Mouse (Mus musculus): ENCODE data around the gene Pde11a. TPM values are rescaled to one million over a fixed set of nuclear protein-coding genes. Genes with fewer than 3 reads are reported as not detected.

Gene Pde11a
- total and polyA plus RNA-seq, 2 experiments from 2014 or later, result 0.58 to 1.0 TPM

- ATAC-seq, result no peak
- DNase-seq (ENCODE audit: low spot score), result no peak
- no peaks in the 10 kb centered on the region for H3K9me3 ChIP-seq (ENCODE audit: low read length)
Measured at GRCm38 (mm10) chr2:76323185-76323875, 15.2 kb downstream of the Pde11a start.

GRCm38 (mm10) chr2:76320336-76320735 lies 18.2 kb downstream of the Pde11a start:
- Histone ChIP-seq H3K27ac (no peak overlapping the region), H3K4me2 (ENCODE audit: low read depth, low read length) (no peak overlapping the region), H3K27me3 (ENCODE audit: insufficient read depth, low read length) (no peaks in the 10 kb centered on the region), H3K4me1 (ENCODE audit: insufficient read depth, low read length) (no peaks in the 10 kb centered on the region), H3K9ac (replicated peaks; ENCODE audit: low read length) (no peak overlapping the region), H3K36me3 (ENCODE audit: insufficient read depth, low read length) (no peaks in the 10 kb centered on the region), H3K4me3 (ENCODE audit: low read length) (no peak overlapping the region), H3K9me3 (ENCODE audit: low read length) (no peaks in the 10 kb centered on the region)
- DNase-seq (ENCODE audit: low spot score) (no peak), ATAC-seq (no peak)
- WGBS, result 90% methylated on average over 6 of the region's 6 CpGs
- no peak for TF ChIP-seq CTCF (IDR thresholded peaks at IDR 0.05; ENCODE audit: low read depth)

More at GRCm38 (mm10) chr2:76323185-76323875, 15.2 kb downstream of the Pde11a start:
- 88% methylated on average over 21 of the region's 21 CpGs for WGBS
- Histone ChIP-seq H3K36me3 (ENCODE audit: insufficient read depth, low read length) (no peaks in the 10 kb centered on the region), H3K27me3 (ENCODE audit: insufficient read depth, low read length) (no peaks in the 10 kb centered on the region), H3K27ac (no peak overlapping the region), H3K4me3 (ENCODE audit: low read length) (no peak overlapping the region), H3K4me2 (ENCODE audit: low read depth, low read length) (no peak overlapping the region), H3K9ac (replicated peaks; ENCODE audit: low read length) (no peak overlapping the region), H3K4me1 (ENCODE audit: insufficient read depth, low read length) (no peaks in the 10 kb centered on the region)
- no peak for TF ChIP-seq CTCF (IDR thresholded peaks at IDR 0.05; ENCODE audit: low read depth)

- H3K4me1 ChIP-seq (ENCODE audit: insufficient read depth, low read length), result no peaks in the 10 kb centered on the region
- ATAC-seq (no peak), DNase-seq (ENCODE audit: low spot score) (no peak)
- no peak overlapping the region for H3K27ac ChIP-seq
- no peak overlapping the region for H3K9ac ChIP-seq (replicated peaks; ENCODE audit: low read length)
- no peaks in the 10 kb centered on the region for H3K9me3 ChIP-seq (ENCODE audit: low read length)
- H3K27me3 ChIP-seq (ENCODE audit: insufficient read depth, low read length), result no peaks in the 10 kb centered on the region
- WGBS, result 87% methylated on average over 6 of the region's 6 CpGs
- H3K4me2 ChIP-seq (ENCODE audit: low read depth, low read length), result no peak overlapping the region
- no peak overlapping the region for H3K4me3 ChIP-seq (ENCODE audit: low read length)
- TF ChIP-seq CTCF (IDR thresholded peaks at IDR 0.05; ENCODE audit: low read depth), result no peak
- H3K36me3 ChIP-seq (ENCODE audit: insufficient read depth, low read length), result no peaks in the 10 kb centered on the region
Measured at GRCm38 (mm10) chr2:76319231-76319630, 19.3 kb downstream of the Pde11a start.

GRCm38 (mm10) chr2:76287671-76288070 lies 50.9 kb downstream of the Pde11a start:
- no peak for ATAC-seq
- no peaks in the 10 kb centered on the region for H3K27me3 ChIP-seq (ENCODE audit: insufficient read depth, low read length)
- 87% methylated on average over 3 of the region's 3 CpGs for WGBS

GRCm38 (mm10) chr2:76286288-76286740 lies 52.3 kb downstream of the Pde11a start:
- no peaks in the 10 kb centered on the region for H3K4me1 ChIP-seq (ENCODE audit: insufficient read depth, low read length)
- no peaks in the 10 kb centered on the region for H3K9me3 ChIP-seq (ENCODE audit: low read length)
- ATAC-seq (no peak), DNase-seq (ENCODE audit: low spot score) (no peak)
- no peak overlapping the region for H3K27ac ChIP-seq
- H3K36me3 ChIP-seq (ENCODE audit: insufficient read depth, low read length), result no peaks in the 10 kb centered on the region
- no peak overlapping the region for H3K4me2 ChIP-seq (ENCODE audit: low read depth, low read length)
- TF ChIP-seq CTCF (IDR thresholded peaks at IDR 0.05; ENCODE audit: low read depth), result no peak
- H3K4me3 ChIP-seq (ENCODE audit: low read length), result no peak overlapping the region
- WGBS, result 59% methylated on average over 4 of the region's 4 CpGs
- H3K9ac ChIP-seq (replicated peaks; ENCODE audit: low read length), result no peak overlapping the region
- no peaks in the 10 kb centered on the region for H3K27me3 ChIP-seq (ENCODE audit: insufficient read depth, low read length)

More at GRCm38 (mm10) chr2:76287671-76288070, 50.9 kb downstream of the Pde11a start:
- Histone ChIP-seq H3K27ac (no peak overlapping the region), H3K4me3 (ENCODE audit: low read length) (no peak overlapping the region), H3K9me3 (ENCODE audit: low read length) (no peaks in the 10 kb centered on the region), H3K9ac (replicated peaks; ENCODE audit: low read length) (no peak overlapping the region), H3K4me2 (ENCODE audit: low read depth, low read length) (no peak overlapping the region), H3K36me3 (ENCODE audit: insufficient read depth, low read length) (no peaks in the 10 kb centered on the region), H3K4me1 (ENCODE audit: insufficient read depth, low read length) (no peaks in the 10 kb centered on the region)
- no peak for DNase-seq (ENCODE audit: low spot score)
- TF ChIP-seq CTCF (IDR thresholded peaks at IDR 0.05; ENCODE audit: low read depth), result no peak

- H3K36me3 ChIP-seq (ENCODE audit: insufficient read depth, low read length), result no peaks in the 10 kb centered on the region
- H3K9me3 ChIP-seq (ENCODE audit: low read length), result no peaks in the 10 kb centered on the region
- ATAC-seq, result no peak
- peak; percentile 43 for TF ChIP-seq CTCF (IDR thresholded peaks at IDR 0.05; ENCODE audit: low read depth)
- no peak overlapping the region for H3K4me2 ChIP-seq (ENCODE audit: low read depth, low read length)
- no peak overlapping the region for H3K27ac ChIP-seq
- 79% methylated on average over 3 of the region's 3 CpGs for whole genome bisulfite sequencing
- H3K4me1 ChIP-seq (ENCODE audit: insufficient read depth, low read length), result no peaks in the 10 kb centered on the region
- H3K4me3 ChIP-seq (ENCODE audit: low read length), result no peak overlapping the region
- no peak overlapping the region for H3K9ac ChIP-seq (replicated peaks; ENCODE audit: low read length)
- H3K27me3 ChIP-seq (ENCODE audit: insufficient read depth, low read length), result no peaks in the 10 kb centered on the region
- no peak for DNase-seq (ENCODE audit: low spot score)
Measured at GRCm38 (mm10) chr2:76285150-76285549, 53.4 kb downstream of the Pde11a start.
